Mouse (Mus musculus) thymus, adult 2 months (tissue): ENCODE results near the gene Rfc4.

Source experiments
- CTCF ChIP-seq: fragments of 200-500 bp; IDR thresholded peaks from 2 replicates; pipeline ENCODE4 v1.5.1; 2012; ENCODE audit warnings: mild to moderate bottlenecking, control low read depth, low read length, moderate library complexity, borderline replicate concordance; ENCODE audit not compliant: control insufficient read depth, poor library complexity, insufficient read depth; ENCODE audit errors: extremely low read depth
- POLR2A ChIP-seq: fragments of 200-500 bp; IDR thresholded peaks from 2 replicates; pipeline ENCODE4 v1.6.1; 2012; ENCODE audit warnings: mild to moderate bottlenecking, low read length, control low read depth, moderate library complexity; ENCODE audit not compliant: control insufficient read depth, poor library complexity, insufficient read depth; ENCODE audit errors: extremely low read depth

DNA sequence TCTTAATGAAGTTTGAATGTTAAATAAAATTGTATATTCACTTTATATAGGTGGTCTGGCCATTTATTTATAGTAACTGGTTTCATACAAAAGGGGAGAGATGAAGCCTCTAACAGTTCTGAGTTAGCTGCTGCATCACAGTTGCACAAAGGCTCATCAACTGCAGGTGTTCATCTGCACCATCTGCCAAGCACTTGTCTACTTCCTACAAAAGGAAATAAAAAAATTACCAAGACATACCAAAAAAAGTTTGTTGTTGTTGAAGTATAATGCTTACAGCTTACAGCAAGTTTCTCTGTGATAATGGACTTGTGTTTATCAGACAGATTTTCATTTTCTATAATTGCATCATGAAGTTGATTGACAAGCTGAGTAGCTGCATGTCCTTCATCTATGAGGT, 13.6 kb downstream of the Rfc4 start:
- TF ChIP-seq CTCF (no peak), POLR2A (no peak)
